Mouse (Mus musculus): Measurements from ENCODE around the gene Rapgef5. TPM values are rescaled to one million over a fixed set of nuclear protein-coding genes. Genes with fewer than 3 reads are reported as not detected.

Gene Rapgef5
- polyA plus RNA-seq, 1 experiment from 2014 or later: 19.8 TPM

DNA sequence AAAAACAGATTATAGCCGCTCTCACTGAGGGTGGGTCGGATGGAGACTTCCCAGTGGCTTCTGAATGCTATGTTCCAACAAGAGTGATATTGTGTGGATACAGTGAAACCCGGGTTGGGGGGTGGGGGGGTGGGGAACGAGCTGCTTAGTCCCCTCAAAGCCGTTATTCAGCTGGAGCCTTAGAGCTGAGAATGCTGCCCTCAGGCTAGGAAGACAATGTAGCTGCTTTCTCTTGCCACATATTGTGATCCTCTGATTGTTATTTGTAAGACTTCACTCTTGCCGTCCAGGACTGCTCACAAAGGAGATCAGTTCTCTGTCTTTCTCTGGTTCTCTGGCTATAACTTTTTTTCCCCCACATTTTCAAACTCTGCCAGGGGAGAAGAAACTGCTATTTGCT, 142.5 kb downstream of the Rapgef5 start:
- 20% methylated on average over 6 of the region's 6 CpGs for WGBS
- ATAC-seq: no peak
- Histone ChIP-seq H3K36me3 (ENCODE audit: poor library complexity, severe bottlenecking) (no peaks in the 10 kb centered on the region), H3K4me3 (no peak overlapping the region), H3K9ac (no peak overlapping the region), H3K4me2 (no peak overlapping the region), H3K27ac (no peak overlapping the region), H3K9me3 (replicated peaks) (no peaks in the 10 kb centered on the region), H3K4me1 (no peaks in the 10 kb centered on the region; the same call in 1 of the 2 replicates), H3K27me3 (no peaks in the 10 kb centered on the region)

DNA sequence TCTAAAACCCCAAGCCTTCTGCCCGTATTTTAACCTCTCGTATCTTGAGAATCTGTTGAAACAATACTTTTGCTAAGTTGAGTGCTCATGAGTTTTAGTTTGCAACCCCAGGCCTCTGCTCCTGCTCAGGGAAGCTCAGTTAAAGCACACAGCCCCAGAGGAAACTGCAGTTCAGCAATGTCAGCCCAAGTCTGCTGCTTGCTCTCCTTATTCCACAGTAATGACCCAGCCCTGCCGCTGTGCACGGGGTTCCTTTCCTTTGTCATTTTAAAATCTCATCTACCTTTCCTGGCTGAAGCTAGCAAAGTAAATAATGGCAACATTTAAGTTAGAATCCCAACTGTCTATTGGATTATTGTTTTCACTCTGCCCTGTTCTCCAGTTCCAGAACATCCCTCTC, 144.1 kb downstream of the Rapgef5 start:
- no peaks in the 10 kb centered on the region; the same call in 1 of the 2 replicates for H3K4me1 ChIP-seq
- no peak for ATAC-seq
- H3K36me3 ChIP-seq (ENCODE audit: poor library complexity, severe bottlenecking): no peaks in the 10 kb centered on the region
- no peak overlapping the region for H3K27ac ChIP-seq
- WGBS: 39% methylated on average over 4 of the region's 4 CpGs
- H3K9ac ChIP-seq: no peak overlapping the region
- H3K9me3 ChIP-seq (replicated peaks): no peaks in the 10 kb centered on the region
- no peak overlapping the region for H3K4me3 ChIP-seq
- no peak overlapping the region for H3K4me2 ChIP-seq
- H3K27me3 ChIP-seq: no peaks in the 10 kb centered on the region

DNA sequence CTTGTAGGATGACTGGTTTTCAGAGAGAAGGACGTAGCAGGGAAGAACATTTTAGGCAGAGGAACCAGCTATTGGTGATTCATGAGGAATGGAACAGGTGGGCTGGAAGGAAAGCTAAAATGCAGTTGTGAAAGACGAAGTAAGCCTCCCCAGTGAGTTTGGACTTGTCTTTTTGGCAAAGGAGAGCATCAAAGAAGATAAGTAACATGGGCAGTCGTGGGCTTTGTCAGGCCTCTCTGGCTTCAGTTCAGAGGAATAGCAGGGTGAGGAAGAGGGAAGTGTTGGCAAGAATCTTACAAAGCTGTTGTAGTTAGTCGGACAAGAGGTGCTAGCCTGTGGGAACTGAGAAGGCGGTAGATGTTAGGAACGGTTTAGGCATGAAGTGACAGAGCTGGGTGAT, 145.6 kb downstream of the Rapgef5 start:
- Histone ChIP-seq H3K27ac (no peak overlapping the region), H3K36me3 (ENCODE audit: poor library complexity, severe bottlenecking) (no peaks in the 10 kb centered on the region), H3K4me1 (no peaks in the 10 kb centered on the region; the same call in 1 of the 2 replicates), H3K4me3 (no peak overlapping the region), H3K9ac (no peak overlapping the region), H3K9me3 (replicated peaks) (no peaks in the 10 kb centered on the region), H3K4me2 (no peak overlapping the region), H3K27me3 (no peaks in the 10 kb centered on the region)
- 80% methylated on average over 6 of the region's 6 CpGs for WGBS
- ATAC-seq: no peak

DNA sequence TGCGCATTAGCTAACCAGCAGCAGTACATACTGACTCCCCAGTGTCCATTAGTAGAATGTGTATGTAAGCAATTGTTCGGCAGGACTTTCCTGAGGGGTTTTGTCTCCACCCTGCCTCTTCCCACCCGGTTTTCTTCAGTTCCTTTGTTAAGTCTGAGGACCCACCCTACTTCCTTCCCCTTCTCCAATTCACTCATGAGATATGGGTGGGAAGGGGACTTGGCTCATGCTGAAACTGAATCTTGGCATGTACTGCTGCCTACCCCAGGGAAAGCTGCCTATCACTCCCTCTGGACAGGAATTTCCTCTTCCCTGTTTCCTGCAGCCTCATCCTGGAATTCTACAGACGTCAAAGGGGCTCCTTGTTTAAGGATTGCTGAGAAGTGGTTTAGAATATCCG, 147.4 kb downstream of the Rapgef5 start:
- Histone ChIP-seq H3K27me3 (no peaks in the 10 kb centered on the region), H3K27ac (no peak overlapping the region), H3K36me3 (ENCODE audit: poor library complexity, severe bottlenecking) (no peaks in the 10 kb centered on the region), H3K4me2 (no peak overlapping the region), H3K9ac (no peak overlapping the region), H3K4me3 (no peak overlapping the region), H3K9me3 (replicated peaks) (no peaks in the 10 kb centered on the region), H3K4me1 (no peaks in the 10 kb centered on the region; the same call in 1 of the 2 replicates)
- no peak for ATAC-seq
- WGBS: 71% methylated on average over 5 of the region's 5 CpGs

DNA sequence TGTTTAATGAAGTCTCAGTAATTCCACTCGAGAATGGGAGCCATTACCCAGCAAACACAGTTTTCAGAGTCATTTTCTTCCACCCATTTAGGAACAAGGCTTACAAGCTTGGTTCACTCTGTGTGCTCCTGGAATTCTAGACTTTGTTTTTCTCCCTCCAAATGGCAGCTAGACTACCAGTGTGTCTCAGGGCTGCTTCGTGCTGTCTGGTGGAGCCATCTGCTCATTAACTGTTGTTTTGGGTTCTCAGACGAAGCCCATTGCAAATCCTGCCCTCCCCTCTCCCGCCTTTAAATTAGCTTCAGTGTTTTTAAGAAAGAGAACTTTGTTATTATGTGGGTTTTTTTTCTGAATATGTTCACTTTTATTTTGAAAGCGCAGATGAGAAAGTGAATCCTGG, 148.4 kb downstream of the Rapgef5 start:
- Histone ChIP-seq H3K4me2 (no peak overlapping the region), H3K4me1 (no peaks in the 10 kb centered on the region), H3K36me3 (ENCODE audit: poor library complexity, severe bottlenecking) (no peaks in the 10 kb centered on the region), H3K9me3 (replicated peaks) (no peaks in the 10 kb centered on the region), H3K27ac (no peak overlapping the region), H3K27me3 (no peaks in the 10 kb centered on the region), H3K9ac (no peak overlapping the region), H3K4me3 (no peak overlapping the region)
- whole genome bisulfite sequencing: 50% methylated on average over 5 of the region's 5 CpGs
- peak; percentile 48; the same call in 1 of the 2 replicates for ATAC-seq

DNA sequence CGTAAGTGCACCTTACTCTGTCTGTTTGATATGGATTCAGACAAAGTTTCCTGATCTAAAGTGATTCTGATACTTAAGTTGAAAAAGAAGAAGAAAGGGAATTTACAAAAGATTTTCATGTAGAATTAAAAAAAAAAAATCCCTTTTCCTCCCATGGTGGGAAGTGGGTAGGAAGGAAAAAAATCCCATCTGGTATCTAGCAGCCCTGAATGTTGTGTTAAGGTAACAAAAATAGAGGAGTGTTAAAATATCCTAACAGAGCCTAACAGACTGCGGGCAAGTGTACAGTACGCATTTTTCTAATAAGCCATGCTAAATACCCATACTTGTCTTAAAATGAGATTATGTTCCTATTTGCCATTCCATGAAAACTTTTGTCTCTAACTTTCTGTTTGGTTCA, 150.1 kb downstream of the Rapgef5 start:
- no peak overlapping the region for H3K9ac ChIP-seq
- H3K27me3 ChIP-seq: no peaks in the 10 kb centered on the region
- H3K27ac ChIP-seq: no peak overlapping the region
- H3K9me3 ChIP-seq (replicated peaks): no peaks in the 10 kb centered on the region
- H3K36me3 ChIP-seq (ENCODE audit: poor library complexity, severe bottlenecking): no peaks in the 10 kb centered on the region
- no peak overlapping the region for H3K4me3 ChIP-seq
- H3K4me1 ChIP-seq: no peaks in the 10 kb centered on the region
- WGBS: 96% methylated on average over 3 of the region's 3 CpGs
- no peak overlapping the region for H3K4me2 ChIP-seq
- no peak for ATAC-seq

DNA sequence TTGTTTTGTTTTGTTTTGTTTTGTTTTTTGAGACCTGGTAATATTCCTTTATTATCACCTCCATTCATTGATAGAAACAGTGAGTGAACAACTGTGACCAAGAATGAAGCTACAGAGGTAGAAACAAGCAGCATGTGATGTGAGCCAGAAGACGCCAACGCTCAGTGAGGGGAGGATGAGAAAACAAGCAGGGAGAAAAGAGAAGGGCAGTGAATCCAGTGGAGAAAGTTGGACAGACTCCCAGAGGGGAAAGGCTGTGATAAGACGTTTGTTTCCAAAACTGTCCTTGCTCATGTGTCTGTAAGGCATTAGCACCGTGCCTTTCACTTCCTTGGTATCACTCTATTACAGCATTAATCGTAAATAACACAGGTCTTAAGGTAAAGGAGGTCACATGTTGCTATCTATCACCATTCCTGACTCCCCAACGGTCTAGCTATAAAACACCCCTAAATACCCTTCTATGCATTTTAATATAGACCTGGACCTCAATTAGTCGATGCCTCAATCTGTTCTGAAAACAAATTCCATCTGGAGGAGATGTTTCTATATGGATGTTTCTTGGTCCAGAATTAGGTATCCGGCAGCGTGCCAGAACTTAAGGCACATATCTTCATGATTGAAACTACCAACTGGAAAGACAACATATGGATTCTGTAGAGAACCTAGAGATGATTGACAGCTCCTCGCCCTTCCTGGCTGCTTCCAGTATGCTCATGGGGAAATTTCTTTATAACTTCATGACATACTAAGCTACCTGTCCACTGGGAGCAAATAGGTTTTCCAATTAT, 153.5 kb downstream of the Rapgef5 start:
- 86% methylated on average over 10 of the region's 10 CpGs for WGBS
- no peak for ATAC-seq
- Histone ChIP-seq H3K9me3 (replicated peaks) (no peaks in the 10 kb centered on the region), H3K27me3 (no peaks in the 10 kb centered on the region), H3K9ac (no peak overlapping the region), H3K4me3 (no peak overlapping the region), H3K4me2 (no peak overlapping the region), H3K36me3 (ENCODE audit: poor library complexity, severe bottlenecking) (no peaks in the 10 kb centered on the region), H3K27ac (no peak overlapping the region), H3K4me1 (no peaks in the 10 kb centered on the region)

DNA sequence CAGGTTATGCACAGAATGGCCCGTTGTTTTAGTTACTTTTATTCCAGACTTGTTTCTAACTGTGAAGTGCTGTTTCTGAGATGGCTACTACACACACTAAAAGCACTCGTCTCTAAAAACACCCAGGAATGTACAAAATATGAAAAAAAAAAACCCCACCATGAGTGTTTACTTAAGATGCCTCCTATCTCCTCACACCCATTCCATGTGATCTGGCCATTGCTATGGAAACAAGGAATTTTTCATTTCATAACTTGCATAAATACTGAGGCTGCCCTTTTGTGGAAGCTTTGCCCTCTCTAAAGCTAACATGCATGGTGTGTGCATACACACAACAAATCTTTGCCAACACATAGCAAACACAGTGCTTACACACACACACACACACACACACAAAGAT, 156.9 kb downstream of the Rapgef5 start:
- H3K27me3 ChIP-seq: no peaks in the 10 kb centered on the region
- H3K4me3 ChIP-seq: no peak overlapping the region
- WGBS: 74% methylated on average over 2 of the region's 2 CpGs
- H3K9ac ChIP-seq: no peak overlapping the region
- no peak overlapping the region for H3K27ac ChIP-seq
- H3K36me3 ChIP-seq (ENCODE audit: poor library complexity, severe bottlenecking): no peaks in the 10 kb centered on the region
- no peak for ATAC-seq
- H3K9me3 ChIP-seq (replicated peaks): no peaks in the 10 kb centered on the region
- H3K4me2 ChIP-seq: no peak overlapping the region
- H3K4me1 ChIP-seq: no peaks in the 10 kb centered on the region

DNA sequence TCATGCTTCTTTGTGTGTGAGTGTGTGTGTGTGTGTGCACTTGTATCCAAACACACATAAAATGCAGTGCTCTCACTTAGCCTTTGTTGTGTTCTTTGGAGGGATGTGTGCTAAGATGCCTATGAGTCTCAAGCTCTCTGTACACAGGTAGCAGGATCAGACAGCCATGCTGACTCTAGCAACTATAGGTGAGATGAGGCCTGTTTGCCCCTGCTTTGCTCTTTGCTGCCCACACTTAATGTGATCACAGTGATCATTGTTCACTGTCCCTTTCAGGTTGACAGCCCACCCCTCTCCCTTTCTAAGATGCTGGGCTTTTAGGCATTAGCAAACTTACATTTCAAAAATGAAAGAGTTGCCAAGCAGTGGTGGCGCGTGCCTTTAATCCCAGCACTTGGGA, 158.2 kb downstream of the Rapgef5 start:
- WGBS: 91% methylated on average over 2 of the region's 2 CpGs
- Histone ChIP-seq H3K9me3 (replicated peaks) (no peaks in the 10 kb centered on the region), H3K4me3 (no peak overlapping the region), H3K9ac (no peak overlapping the region), H3K36me3 (ENCODE audit: poor library complexity, severe bottlenecking) (no peaks in the 10 kb centered on the region), H3K27ac (no peak overlapping the region), H3K4me1 (no peaks in the 10 kb centered on the region), H3K27me3 (no peaks in the 10 kb centered on the region), H3K4me2 (no peak overlapping the region)
- ATAC-seq: no peak

DNA sequence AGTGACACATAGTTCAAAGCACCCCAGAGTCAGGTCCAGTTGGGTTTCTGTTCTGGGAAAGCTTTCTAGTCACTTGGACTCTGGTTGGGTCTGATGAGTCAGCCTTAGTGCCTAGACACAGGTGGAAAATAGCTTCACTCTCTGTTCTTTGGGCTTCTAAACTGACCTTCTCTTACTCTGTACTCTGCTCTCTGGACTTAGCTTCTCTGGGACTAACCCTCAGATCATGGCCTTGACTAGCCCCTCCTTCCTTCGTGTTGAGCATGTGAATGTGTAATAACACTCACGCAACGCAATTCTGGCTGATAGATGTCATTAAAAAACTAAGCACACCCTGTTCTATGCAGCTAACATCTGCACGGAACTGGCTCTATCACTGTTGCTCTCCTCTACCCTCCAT, 160.0 kb downstream of the Rapgef5 start:
- whole genome bisulfite sequencing: 91% methylated on average over 4 of the region's 4 CpGs
- Histone ChIP-seq H3K9me3 (replicated peaks) (no peaks in the 10 kb centered on the region), H3K9ac (no peak overlapping the region)

DNA sequence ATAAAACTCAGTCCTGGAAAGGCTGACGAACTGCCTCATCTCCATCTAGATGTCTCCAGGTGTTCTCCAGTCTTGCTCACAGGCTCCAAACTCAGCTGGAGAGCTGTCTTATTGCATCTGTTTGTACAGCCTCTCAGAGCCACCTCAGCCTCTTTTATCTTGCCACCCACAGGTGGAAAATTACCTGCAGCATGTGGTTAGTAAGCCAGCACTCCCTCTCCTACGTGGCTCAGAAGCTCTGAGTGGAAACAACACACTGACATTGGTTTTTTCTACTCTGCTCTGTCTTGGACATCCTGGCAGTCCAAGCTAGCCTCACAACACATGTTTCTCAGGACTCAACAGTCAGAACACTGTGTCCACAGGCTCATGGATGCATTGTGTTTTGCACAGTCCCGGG, 162.6 kb downstream of the Rapgef5 start:
- Histone ChIP-seq H3K27me3 (0 out of 2 replicates have a peak, but pooled peaks cover 2% of the 10 kb centered on the region), H3K9me3 (replicated peaks) (no peaks in the 10 kb centered on the region), H3K9ac (no peak overlapping the region), H3K4me2 (no peak overlapping the region), H3K36me3 (ENCODE audit: poor library complexity, severe bottlenecking) (no peaks in the 10 kb centered on the region), H3K4me3 (no peak overlapping the region), H3K4me1 (no peaks in the 10 kb centered on the region), H3K27ac (no peak overlapping the region)
- no peak for ATAC-seq
- 80% methylated on average over 3 of the region's 3 CpGs for WGBS

More for the DNA sequence above, 160.0 kb downstream of the Rapgef5 start:
- H3K4me3 ChIP-seq: no peak overlapping the region
- H3K4me2 ChIP-seq: no peak overlapping the region
- no peak for ATAC-seq
- H3K4me1 ChIP-seq: no peaks in the 10 kb centered on the region
- H3K27me3 ChIP-seq: 0 out of 2 replicates have a peak, but pooled peaks cover 2% of the 10 kb centered on the region
- H3K27ac ChIP-seq: no peak overlapping the region
- H3K36me3 ChIP-seq (ENCODE audit: poor library complexity, severe bottlenecking): no peaks in the 10 kb centered on the region

DNA sequence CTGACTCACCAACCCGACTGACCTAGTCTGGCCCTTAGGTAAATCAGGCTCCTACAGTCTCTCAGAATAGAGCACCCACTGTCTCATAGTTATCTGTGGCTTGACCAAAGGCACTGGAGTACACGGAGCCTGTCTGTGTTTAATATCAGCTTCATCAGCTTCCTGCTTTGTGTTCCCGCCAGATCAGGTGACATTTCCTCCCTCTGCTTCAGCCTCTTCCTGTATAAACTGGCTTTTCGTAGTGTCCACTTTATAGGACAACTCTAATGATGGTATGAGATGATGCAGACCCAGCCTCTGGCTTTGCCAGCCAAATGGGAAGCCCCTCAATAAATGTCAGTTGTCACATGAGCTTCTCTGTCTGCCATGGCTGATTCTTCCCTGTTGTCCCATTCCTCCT, 163.5 kb downstream of the Rapgef5 start:
- no peak for ATAC-seq

DNA sequence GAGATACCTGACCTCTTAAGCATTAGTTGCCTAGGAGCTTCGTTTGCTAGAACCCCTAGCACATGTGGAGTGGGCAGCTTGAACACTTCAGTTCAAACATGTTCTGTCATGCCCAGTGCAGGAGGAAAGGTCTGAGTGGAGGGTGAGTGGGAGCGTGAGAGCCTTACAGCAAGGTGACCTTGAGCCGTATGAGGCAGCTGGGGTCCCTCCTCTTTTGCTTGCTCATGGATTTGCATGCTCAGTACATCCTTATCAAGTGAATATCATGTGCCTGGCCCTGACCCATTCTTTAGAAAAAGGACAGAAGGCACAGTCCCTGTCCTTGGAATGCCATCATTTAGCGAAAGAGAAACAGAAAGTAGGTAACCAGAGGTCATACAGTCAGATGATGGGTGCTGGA, 165.0 kb downstream of the Rapgef5 start:
- Histone ChIP-seq H3K9me3 (replicated peaks) (no peaks in the 10 kb centered on the region), H3K4me1 (peaks cover 10% of the 10 kb centered on the region), H3K9ac (no peak overlapping the region), H3K27me3 (0 out of 2 replicates have a peak, but pooled peaks cover 2% of the 10 kb centered on the region), H3K27ac (no peak overlapping the region), H3K4me3 (no peak overlapping the region), H3K4me2 (no peak overlapping the region), H3K36me3 (ENCODE audit: poor library complexity, severe bottlenecking) (no peaks in the 10 kb centered on the region)
- no peak for ATAC-seq
- 83% methylated on average over 4 of the region's 4 CpGs for WGBS

More for the DNA sequence above, 163.5 kb downstream of the Rapgef5 start:
- Histone ChIP-seq H3K27ac (no peak overlapping the region), H3K4me2 (no peak overlapping the region), H3K36me3 (ENCODE audit: poor library complexity, severe bottlenecking) (no peaks in the 10 kb centered on the region), H3K27me3 (0 out of 2 replicates have a peak, but pooled peaks cover 2% of the 10 kb centered on the region), H3K9me3 (replicated peaks) (no peaks in the 10 kb centered on the region), H3K4me3 (no peak overlapping the region), H3K4me1 (peaks cover 6% of the 10 kb centered on the region; the same call in 1 of the 2 replicates), H3K9ac (no peak overlapping the region)
- 90% methylated on average over 4 of the region's 4 CpGs for WGBS

Data from forebrain, embryonic 13.5 days (tissue).